Mouse (Mus musculus): ENCODE results near the gene Alg10b.
"Not testable (repeated sequence)": the region's sequence is repeated elsewhere in the genome, so short reads cannot be mapped to it uniquely, and the experiment has no call there.

The Alg10b gene

GRCm38 (mm10) chr15:90223969-90224750 is at the start of gene Alg10b:
Gene Alg10b (plus strand): TSS chr15:90224311.
- in situ Hi-C loops (cut with MseI, MboI): loop anchor here (25.0 kb wide), 1 partner anchor 487 kb away; no protein-coding TSS in a partner anchor

GRCm38 (mm10) chr15:90183108-90183507 is 41.0 kb upstream of the Alg10b start:
- in situ Hi-C loops (cut with MseI, MboI): not testable (repeated sequence)

- in situ Hi-C loops (cut with MseI, MboI): no loop called here
These were observed 40.6 kb upstream of the Alg10b start for GRCm38 (mm10) chr15:90183511-90183910.

GRCm38 (mm10) chr15:90184743-90185142 is 39.4 kb upstream of the Alg10b start:
- in situ Hi-C loops (cut with MseI, MboI): no loop called here

GRCm38 (mm10) chr15:90189477-90189876 is 34.6 kb upstream of the Alg10b start:
- in situ Hi-C loops (cut with MseI, MboI): no loop called here

GRCm38 (mm10) chr15:90213946-90214345 is 10.2 kb upstream of the Alg10b start:
- in situ Hi-C loops (cut with MseI, MboI): loop anchor here (5.0 to 25.0 kb wide), 2 partner anchors 477 to 587 kb away; no protein-coding TSS in a partner anchor

- in situ Hi-C loops (cut with MseI, MboI): loop anchor here (5.0 to 25.0 kb wide), 2 partner anchors 478 to 588 kb away; no protein-coding TSS in a partner anchor
These were observed 9.2 kb upstream of the Alg10b start for GRCm38 (mm10) chr15:90214913-90215312.

- in situ Hi-C loops (cut with MseI, MboI): loop anchor here in 1 of 2 experiments (5.0 to 25.0 kb wide), 2 partner anchors 462 to 603 kb away; partner anchors contain the start of gene Cpne8
These were observed 1.0 kb downstream of the Alg10b start for GRCm38 (mm10) chr15:90225058-90225575.

GRCm38 (mm10) chr15:90237657-90238056 is 13.5 kb downstream of the Alg10b start:
- in situ Hi-C loops (cut with MseI, MboI): loop anchor here in 1 of 2 experiments (25.0 kb wide), 1 partner anchor 450 kb away; the partner anchor contains the start of gene Cpne8

- in situ Hi-C loops (cut with MseI, MboI): loop anchor here (10.0 to 25.0 kb wide), 2 partner anchors 443 to 601 kb away; partner anchors contain the start of gene Cpne8 (in 1 of the 2)
These were observed 20.0 kb downstream of the Alg10b start for GRCm38 (mm10) chr15:90244081-90244480.

GRCm38 (mm10) chr15:90249694-90250093 is 25.6 kb downstream of the Alg10b start:
- in situ Hi-C loops (cut with MseI, MboI): loop anchor here (10.0 to 25.0 kb wide), 2 partner anchors 438 to 595 kb away; partner anchors contain the start of gene Cpne8 (in 2 of the 2)

- in situ Hi-C loops (cut with MseI, MboI): no loop called here
These were observed 58.8 kb downstream of the Alg10b start for GRCm38 (mm10) chr15:90282876-90283275.

All from mouse trophoblast stem cell (cell line).